Mouse (Mus musculus): ENCODE data around the gene Dusp19.

Gene Dusp19

GRCm38 (mm10) chr2:80616854-80617737 is at the start of gene Dusp19, which contains the start of gene Nup35:
Dusp19 (plus strand) TSS chr2:80617045.
Nup35 (plus strand) TSS chr2:80617236.
- DNase-seq (ENCODE audit: low spot score in 2 of 2): peak; percentile 95 to 98

- DNase-seq (ENCODE audit: low spot score in 2 of 2): no peak
Measured at GRCm38 (mm10) chr2:80567411-80567810, 49.4 kb upstream of the Dusp19 start.

GRCm38 (mm10) chr2:80570656-80571055 is 46.2 kb upstream of the Dusp19 start:
- DNase-seq (ENCODE audit: low spot score in 2 of 2): no peak

GRCm38 (mm10) chr2:80577286-80577685 is 39.6 kb upstream of the Dusp19 start:
- no peak for DNase-seq (ENCODE audit: low spot score in 2 of 2)

- no peak for DNase-seq (ENCODE audit: low spot score in 2 of 2)
Measured at GRCm38 (mm10) chr2:80579253-80579891, 37.5 kb upstream of the Dusp19 start.

GRCm38 (mm10) chr2:80580311-80580961 is 36.4 kb upstream of the Dusp19 start:
- peak; percentile 47 to 54 for DNase-seq (ENCODE audit: low spot score in 2 of 2)

GRCm38 (mm10) chr2:80581043-80581711 is 35.7 kb upstream of the Dusp19 start, which contains the start of gene Nckap1:
Nckap1 (minus strand) TSS chr2:80581380.
- peak; percentile 86 to 87 for DNase-seq (ENCODE audit: low spot score in 2 of 2)

- no peak for DNase-seq (ENCODE audit: low spot score in 2 of 2)
Measured at GRCm38 (mm10) chr2:80582356-80582755, 34.5 kb upstream of the Dusp19 start.

- peak; percentile 27 to 73 for DNase-seq (ENCODE audit: low spot score in 2 of 2)
Measured at GRCm38 (mm10) chr2:80594215-80594918, 22.5 kb upstream of the Dusp19 start.

- DNase-seq (ENCODE audit: low spot score in 2 of 2): peak; percentile 35 to 52
Measured at GRCm38 (mm10) chr2:80596960-80597359, 19.9 kb upstream of the Dusp19 start.

GRCm38 (mm10) chr2:80599850-80600249 is 17.0 kb upstream of the Dusp19 start:
- DNase-seq (ENCODE audit: low spot score in 2 of 2): no peak

GRCm38 (mm10) chr2:80600611-80601010 is 16.2 kb upstream of the Dusp19 start:
- DNase-seq (ENCODE audit: low spot score in 2 of 2): no peak

- DNase-seq (ENCODE audit: low spot score in 2 of 2): no peak
Measured at GRCm38 (mm10) chr2:80602756-80603155, 14.1 kb upstream of the Dusp19 start.

- DNase-seq (ENCODE audit: low spot score in 2 of 2): no peak
Measured at GRCm38 (mm10) chr2:80603771-80604426, 12.9 kb upstream of the Dusp19 start.

- no peak for DNase-seq (ENCODE audit: low spot score in 2 of 2)
Measured at GRCm38 (mm10) chr2:80612286-80612685, 4.6 kb upstream of the Dusp19 start.

- DNase-seq (ENCODE audit: low spot score in 2 of 2): no peak
Measured at GRCm38 (mm10) chr2:80612796-80613195, 4.0 kb upstream of the Dusp19 start.

- no peak for DNase-seq (ENCODE audit: low spot score in 2 of 2)
Measured at GRCm38 (mm10) chr2:80618991-80619390, 2.1 kb downstream of the Dusp19 start.

- no peak for DNase-seq (ENCODE audit: low spot score in 2 of 2)
Measured at GRCm38 (mm10) chr2:80621921-80622320, 5.1 kb downstream of the Dusp19 start.

- DNase-seq (ENCODE audit: low spot score in 2 of 2): no peak
Measured at GRCm38 (mm10) chr2:80624523-80624922, 7.7 kb downstream of the Dusp19 start.

- DNase-seq (ENCODE audit: low spot score in 2 of 2): peak; percentile 37 to 48
Measured at GRCm38 (mm10) chr2:80632336-80633026, 15.6 kb downstream of the Dusp19 start.

Data from frontal cortex, postnatal 36 days (tissue).